Mouse (Mus musculus) CH12.LX (cell line): Measurements from ENCODE around the gene Rhoq.

ENCODE experiments used
- CTCF ChIP-seq, 2 experiments: IDR thresholded peaks in 1 of 2; conservative IDR thresholded peaks in 1 of 2; 2 replicates each; pipeline ENCODE4 v1.5.1; 2011 to 2012; ENCODE audit warnings: low read depth in 2 of 2, low read length in 2 of 2, improper control_type of control experiment in 1 of 2, inconsistent platforms in 1 of 2, mild to moderate bottlenecking in 1 of 2, moderate library complexity in 1 of 2
- E2F4 ChIP-seq: IDR thresholded peaks from 2 replicates; pipeline ENCODE4 v1.6.1; 2011; ENCODE audit warnings: low read depth, low read length, improper control_type of control experiment; ENCODE audit not compliant: insufficient replicate concordance
- EP300 ChIP-seq: IDR thresholded peaks from 2 replicates; pipeline ENCODE4 v1.6.1; 2011; ENCODE audit warnings: low read length, improper control_type of control experiment
- GABPA ChIP-seq: IDR thresholded peaks from 2 replicates; pipeline ENCODE4 v1.6.1; 2012; ENCODE audit warnings: low read depth, low read length, improper control_type of control experiment, inconsistent platforms; ENCODE audit not compliant: insufficient replicate concordance
- MAFK ChIP-seq: IDR thresholded peaks from 2 replicates; pipeline ENCODE4 v1.6.1; 2011; ENCODE audit warnings: low read length, improper control_type of control experiment; ENCODE audit not compliant: insufficient replicate concordance
- MYC ChIP-seq: IDR thresholded peaks from 2 replicates; pipeline ENCODE4 v1.6.1; 2011; ENCODE audit warnings: low read depth, mild to moderate bottlenecking, improper control_type of control experiment, low read length
- POLR2A ChIP-seq: IDR thresholded peaks from 2 replicates; pipeline ENCODE4 v1.6.1; 2011; ENCODE audit warnings: low read depth, mild to moderate bottlenecking, improper control_type of control experiment, low read length
- RAD21 ChIP-seq: IDR thresholded peaks from 2 replicates; pipeline ENCODE4 v1.6.1; 2011; ENCODE audit warnings: low read depth, mild to moderate bottlenecking, low read length, improper control_type of control experiment, moderate library complexity
- RCOR1 ChIP-seq: conservative IDR thresholded peaks from 2 replicates; pipeline ENCODE4 v1.6.1; 2012; ENCODE audit warnings: low read depth, mild to moderate bottlenecking, inconsistent platforms, low read length, improper control_type of control experiment
- TBP ChIP-seq: conservative IDR thresholded peaks from 2 replicates; pipeline ENCODE4 v1.6.1; 2011; ENCODE audit warnings: low read depth, low read length, improper control_type of control experiment
- USF1 ChIP-seq: IDR thresholded peaks from 2 replicates; pipeline ENCODE4 v1.6.1; 2014; ENCODE audit warnings: low read depth, mild to moderate bottlenecking, inconsistent platforms, low read length, improper control_type of control experiment
- USF2 ChIP-seq: conservative IDR thresholded peaks from 2 replicates; pipeline ENCODE4 v1.6.1; 2011; ENCODE audit warnings: low read depth, low read length, improper control_type of control experiment
- ZKSCAN1 ChIP-seq: IDR thresholded peaks from 2 replicates; pipeline ENCODE4 v1.6.1; 2012; ENCODE audit warnings: low read depth, inconsistent platforms, low read length, improper control_type of control experiment, borderline replicate concordance

DNA sequence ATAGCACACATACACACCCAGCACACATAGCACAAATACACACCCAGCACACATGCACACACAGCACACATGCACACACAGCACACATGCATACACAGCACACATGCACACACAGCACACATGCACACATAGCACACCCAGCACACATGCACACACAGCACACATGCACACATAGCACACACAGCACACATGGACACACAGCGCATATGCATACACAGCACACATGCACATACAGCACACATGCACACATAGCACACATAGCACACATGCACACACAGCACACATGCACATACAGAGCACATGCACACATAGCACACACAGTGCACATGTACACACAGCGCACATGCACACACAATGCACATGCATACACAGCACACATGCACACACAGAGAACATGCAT, 18.8 kb downstream of the Rhoq start:
- TF ChIP-seq USF2 = no peak
- no peak for TF ChIP-seq CTCF (conservative IDR thresholded peaks at IDR 0.05 in 1 of 2, IDR thresholded peaks at IDR 0.05 in 1 of 2; ENCODE audit: low read depth in 2 of 2, low read length in 2 of 2)
- no peak for TF ChIP-seq E2F4
- no peak for TF ChIP-seq RCOR1
- no peak for TF ChIP-seq TBP
- TF ChIP-seq ZKSCAN1 = no peak
- TF ChIP-seq MYC = no peak
- no peak for TF ChIP-seq GABPA
- no peak for TF ChIP-seq POLR2A
- no peak for TF ChIP-seq MAFK
- no peak for TF ChIP-seq RAD21
- TF ChIP-seq EP300 = no peak
- TF ChIP-seq USF1 = no peak
